Mouse (Mus musculus) cortical plate, adult 2 months (tissue): Measurements from ENCODE around the gene Catsperg1.

Experiments
- CTCF ChIP-seq: fragments of 200-500 bp; IDR thresholded peaks from 2 replicates; pipeline ENCODE4 v1.5.1; 2011; ENCODE audit warnings: mild to moderate bottlenecking, control low read depth, low read length; ENCODE audit not compliant: insufficient read depth; ENCODE audit errors: extremely low read depth
- POLR2A ChIP-seq: fragments of 200-500 bp; IDR thresholded peaks from 2 replicates; pipeline ENCODE4 v1.6.1; 2011; ENCODE audit warnings: mild to moderate bottlenecking, low read length, control low read depth; ENCODE audit not compliant: insufficient read depth; ENCODE audit errors: extremely low read depth

DNA sequence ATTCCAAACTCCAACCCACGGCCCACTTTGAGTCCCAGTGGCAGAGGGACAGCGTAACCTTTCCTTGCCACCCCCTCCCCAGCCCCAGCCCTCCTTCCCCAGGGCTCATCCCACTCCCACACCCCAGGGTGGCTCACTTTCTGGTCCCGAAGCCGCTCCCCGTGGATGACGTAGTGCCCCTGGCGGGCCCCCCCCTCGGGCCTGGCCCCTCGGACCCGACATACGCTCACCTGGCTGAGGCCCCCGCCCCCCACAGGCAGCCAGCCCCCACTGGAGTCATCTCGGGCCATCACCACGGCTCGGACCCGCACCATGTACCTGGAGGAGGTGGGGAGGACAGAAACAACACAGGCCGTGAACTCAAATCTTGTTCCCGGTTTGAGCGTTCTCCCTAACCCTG is 46.2 kb downstream of the Catsperg1 start:
- no peak for TF ChIP-seq POLR2A
- no peak for TF ChIP-seq CTCF
